Mouse (Mus musculus) gastrocnemius, postnatal 10 days (tissue): Measurements from ENCODE around the gene Ffar4. TPM values are rescaled to one million over a fixed set of nuclear protein-coding genes. Genes with fewer than 3 reads are reported as not detected.

Source experiments
- total RNA-seq, 2 experiments: library from RNA; stranded (reverse); gene quantifications; 2 replicates each; pipeline ENCODE4 v1.2.3; 2021

Gene Ffar4
- total RNA-seq, 2 experiments from 2014 or later: 0.18 TPM; not detected in 1

Other genes with a start within 250 kb of the Ffar4 start
- gene Myof, start 53.5 kb upstream of the Ffar4 start, total RNA-seq: 10 to 100 TPM in 1 of 2 experiments, 1 to 10 TPM in 1; 8.0 to 14.2 TPM
- gene Cep55, start 42.1 kb upstream of the Ffar4 start, total RNA-seq: 1 to 10 TPM; 3.7 to 4.5 TPM
- gene Rbp4, start 28.2 kb downstream of the Ffar4 start, total RNA-seq: 1 to 10 TPM; 5.5 to 7.2 TPM
- not detected for gene Pde6c, start 35.7 kb downstream of the Ffar4 start, total RNA-seq
- gene Fra10ac1, start 127.1 kb downstream of the Ffar4 start, total RNA-seq: 10 to 100 TPM; 10.1 to 10.7 TPM
- gene Lgi1, start 167.5 kb downstream of the Ffar4 start, total RNA-seq: 1 to 10 TPM; 1.5 to 2.3 TPM